18 mouse cellular contexts compared by ENCODE assay signal in the genomic region with DNA sequence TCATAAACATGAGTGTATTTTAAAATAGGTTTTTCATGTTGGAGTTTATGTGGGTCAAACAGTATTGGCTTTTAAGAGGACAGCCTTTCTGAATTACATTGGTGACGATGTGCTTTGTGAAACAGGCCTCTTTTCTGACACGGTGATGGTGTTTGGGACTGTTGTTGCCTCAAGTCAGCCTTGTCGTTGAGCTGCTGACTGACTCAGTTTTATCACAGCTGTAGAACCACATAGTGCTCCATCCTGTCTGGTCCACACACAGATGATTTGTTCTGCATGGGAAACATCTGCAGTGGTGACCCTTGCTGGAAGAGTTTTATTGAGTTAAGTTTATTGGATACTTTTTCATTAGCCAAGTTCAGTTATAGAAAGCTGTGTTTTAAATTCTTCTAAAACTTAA.
A peak's percentile ranks its signal among the peaks of the same experiment; 100 is the strongest.
DNase-seq lines count a peak whose midpoint lies in the region; ATAC-seq lines count a peak whose summit lies in the region.
"Had no signal": no experiment of that assay in that cellular context is flagged by ENCODE, and none has a peak within 500 bp of the region (broad histone marks: within the 10 kb centered on the region; RNA-seq: fewer than 3 reads in every experiment).

No protein-coding gene starts in this region.

- no peak overlapping the region for H3K4me2 ChIP-seq in limb, embryonic 13.5 days (replicated peaks)
- no peak overlapping the region for H3K4me2 ChIP-seq in lung, embryonic 16.5 days (ENCODE audit: low read depth, low read length)
- H3K4me2 ChIP-seq: embryonic facial prominence, embryonic 13.5 days; embryonic facial prominence, embryonic 15.5 days; forebrain, embryonic 12.5 days had no signal

- no peak overlapping the region for H3K9ac ChIP-seq in limb, embryonic 13.5 days
- no peak overlapping the region for H3K9ac ChIP-seq in lung, embryonic 16.5 days (ENCODE audit: low read length)
- H3K9ac ChIP-seq: embryonic facial prominence, embryonic 13.5 days; embryonic facial prominence, embryonic 15.5 days; forebrain, embryonic 12.5 days had no signal

- DNase-seq in limb, embryonic 10.5 days (ENCODE audit: low spot score), result no peak
- no peak for DNase-seq in lung, postnatal 14 days
- DNase-seq: adrenal gland, adult 2 months; adrenal gland, postnatal 10 days; adrenal gland, postnatal 25 days; cerebellum, adult 11 months; cerebellum, adult 8-10 months; cerebellum, adult 9-11 months; embryo, embryonic 11 days had no signal

- H3K4me3 ChIP-seq in limb, embryonic 13.5 days, result no peak overlapping the region
- H3K4me3 ChIP-seq in limb, embryonic 10.5 days, result no peak overlapping the region
- no peak overlapping the region for H3K4me3 ChIP-seq in lung, embryonic 16.5 days (ENCODE audit: low read length)
- H3K4me3 ChIP-seq: embryonic facial prominence, embryonic 13.5 days; embryonic facial prominence, embryonic 15.5 days; erythroblast, embryonic 14.5 days; forebrain, embryonic 10.5 days; forebrain, embryonic 12.5 days had no signal

- no peaks in the 10 kb centered on the region for H3K36me3 ChIP-seq in limb, embryonic 13.5 days
- no peaks in the 10 kb centered on the region for H3K36me3 ChIP-seq in limb, embryonic 10.5 days
- no peaks in the 10 kb centered on the region for H3K36me3 ChIP-seq in lung, embryonic 16.5 days (ENCODE audit: control insufficient read depth, insufficient read depth, low read length)
- H3K36me3 ChIP-seq: embryonic facial prominence, embryonic 13.5 days; embryonic facial prominence, embryonic 15.5 days; forebrain, embryonic 10.5 days; forebrain, embryonic 12.5 days had no signal

- peaks cover 12% of the 10 kb centered on the region for H3K27me3 ChIP-seq in limb, embryonic 13.5 days
- peaks cover 6% of the 10 kb centered on the region; the same call in 1 of the 2 replicates for H3K27me3 ChIP-seq in limb, embryonic 10.5 days (ENCODE audit: low read depth, poor library complexity, severe bottlenecking)
- no peaks in the 10 kb centered on the region for H3K27me3 ChIP-seq in lung, embryonic 16.5 days (ENCODE audit: control insufficient read depth, insufficient read depth, low read depth, low read length)
- H3K27me3 ChIP-seq: embryonic facial prominence, embryonic 13.5 days had no signal

- peaks cover 31% of the 10 kb centered on the region for H3K4me1 ChIP-seq in limb, embryonic 13.5 days
- peaks cover 30% of the 10 kb centered on the region for H3K4me1 ChIP-seq in limb, embryonic 10.5 days
- 0 out of 2 replicates have a peak, but pooled peaks cover 4% of the 10 kb centered on the region for H3K4me1 ChIP-seq in lung, embryonic 16.5 days (replicated peaks; ENCODE audit: control insufficient read depth, insufficient read depth, low read length)
- H3K4me1 ChIP-seq: embryonic facial prominence, embryonic 13.5 days; embryonic facial prominence, embryonic 15.5 days had no signal

- no peaks in the 10 kb centered on the region for H3K9me3 ChIP-seq in limb, embryonic 13.5 days
- H3K9me3 ChIP-seq in limb, embryonic 10.5 days (replicated peaks), result no peaks in the 10 kb centered on the region
- no peaks in the 10 kb centered on the region for H3K9me3 ChIP-seq in lung, embryonic 16.5 days (ENCODE audit: control insufficient read depth, low read length)
- H3K9me3 ChIP-seq: embryonic facial prominence, embryonic 13.5 days; embryonic facial prominence, embryonic 15.5 days; forebrain, embryonic 10.5 days; forebrain, embryonic 12.5 days had no signal

- H3K27ac ChIP-seq in limb, embryonic 13.5 days, result no peak overlapping the region
- no peak overlapping the region for H3K27ac ChIP-seq in limb, embryonic 10.5 days
- H3K27ac ChIP-seq in lung, embryonic 16.5 days (ENCODE audit: low read length), result no peak overlapping the region
- H3K27ac ChIP-seq: embryonic facial prominence, embryonic 13.5 days; embryonic facial prominence, embryonic 15.5 days; forebrain, embryonic 10.5 days; forebrain, embryonic 12.5 days had no signal

- ATAC-seq in limb, embryonic 13.5 days (ENCODE audit: low FRiP score, low read depth), result peak; percentile 59; the same call in 1 of the 2 replicates
- ATAC-seq in lung, embryonic 16.5 days (ENCODE audit: low read depth), result peak; percentile 43; the same call in 1 of the 2 replicates
- ATAC-seq: forebrain, embryonic 14.5 days; forebrain, embryonic 16.5 days had no signal

- 26% methylated on average over 3 of the region's 3 CpGs for WGBS in limb, embryonic 13.5 days
- 67% methylated on average over 3 of the region's 3 CpGs for WGBS in limb, embryonic 10.5 days
- 50% methylated on average over 3 of the region's 3 CpGs for WGBS in lung, embryonic 16.5 days
